Mouse (Mus musculus) limb, embryonic 15.5 days (tissue): ENCODE measurements around the gene Xxylt1. TPM values are rescaled to one million over a fixed set of nuclear protein-coding genes. Genes with fewer than 3 reads are reported as not detected.

ENCODE experiments used
- ATAC-seq: fragments of 200-750 bp; cut with Nextera tagmentation; 2 replicates; pipeline ENCODE4 v1.8.0; 2017; ENCODE audit warnings: low read depth, moderate TSS enrichment; ENCODE audit not compliant: insufficient number of reproducible peaks, low FRiP score, low TSS enrichment
- H3K27ac ChIP-seq: fragments of 300-500 bp; sonication (generic); 2 replicates; pipeline ENCODE4 v1.5.1; 2015; ENCODE audit warnings: moderate library complexity, mild to moderate bottlenecking, inconsistent platforms
- H3K27me3 ChIP-seq: fragments of 300-500 bp; sonication (generic); 2 replicates; pipeline ENCODE4 v1.6.1; 2015; ENCODE audit warnings: inconsistent platforms
- H3K36me3 ChIP-seq: fragments of 300-500 bp; sonication (generic); 2 replicates; pipeline ENCODE4 v1.6.1; 2015; ENCODE audit warnings: inconsistent platforms
- H3K4me1 ChIP-seq: fragments of 300-500 bp; sonication (generic); 2 replicates; pipeline ENCODE4 v1.6.1; 2015; ENCODE audit warnings: inconsistent platforms
- H3K4me2 ChIP-seq: fragments of 300-500 bp; sonication (generic); 2 replicates; pipeline ENCODE4 v1.6.1; 2015; ENCODE audit warnings: mild to moderate bottlenecking, inconsistent platforms
- H3K4me3 ChIP-seq: fragments of 300-500 bp; sonication (generic); 2 replicates; pipeline ENCODE4 v1.5.1; 2015; ENCODE audit warnings: mild to moderate bottlenecking, inconsistent platforms
- H3K9ac ChIP-seq: fragments of 300-500 bp; sonication (generic); 2 replicates; pipeline ENCODE4 v1.6.1; 2015; ENCODE audit warnings: inconsistent platforms
- H3K9me3 ChIP-seq: fragments of 300-500 bp; sonication (generic); 2 replicates; pipeline ENCODE4 v1.6.1; 2016; ENCODE audit warnings: inconsistent platforms
- WGBS: fragments of 180-500 bp; shearing (Covaris S2); methylation state at CpG from one replicate; pipeline ENCODE4 v1.1.7; 2015; 5-methylcytosine and 5-hydroxymethylcytosine counted together
- polyA plus RNA-seq: library from polyadenylated mRNA; unstranded; fragments of >200 nt; fragmentation: Nextera tagmentation; extraction: Ambion mirVana; gene quantifications from 2 replicates; pipeline ENCODE4 v1.2.1, GENCODE M21; 2015

Gene Xxylt1
- 12.1 and 17.3 TPM in 2 replicates for polyA plus RNA-seq

- ATAC-seq, result peak; percentile 98
- Histone ChIP-seq H3K4me1 (peaks cover 9% of the 10 kb centered on the region; the same call in 1 of the 2 replicates), H3K36me3 (peaks cover 3% of the 10 kb centered on the region; the same call in 1 of the 2 replicates), H3K27ac (peak within 1 kb of the TSS; percentile 95), H3K4me2 (peak within 1 kb of the TSS; percentile 98), H3K4me3 (peak within 1 kb of the TSS; percentile 84), H3K9ac (peak within 1 kb of the TSS; percentile 66), H3K27me3 (no peaks in the 10 kb centered on the region), H3K9me3 (no peaks in the 10 kb centered on the region)
- WGBS, result under 1% methylated on average over 48 of the region's 54 CpGs
Observed at GRCm38 (mm10) chr16:31081125-31081664, at the start of gene Xxylt1. Gene Xxylt1, minus strand, starts transcription at chr16:31081432.

GRCm38 (mm10) chr16:31128116-31128515 is 46.9 kb upstream of the Xxylt1 start:
- no peak overlapping the region for H3K27ac ChIP-seq
- H3K27me3 ChIP-seq, result no peaks in the 10 kb centered on the region
- H3K9me3 ChIP-seq, result no peaks in the 10 kb centered on the region
- H3K4me2 ChIP-seq, result no peak overlapping the region
- no peaks in the 10 kb centered on the region for H3K4me1 ChIP-seq
- 80% methylated on average over 5 of the region's 5 CpGs for WGBS
- no peak overlapping the region for H3K4me3 ChIP-seq
- H3K9ac ChIP-seq, result no peak overlapping the region
- peaks cover 38% of the 10 kb centered on the region for H3K36me3 ChIP-seq
- ATAC-seq, result no peak

- 76% methylated on average over 5 of the region's 5 CpGs for WGBS
- Histone ChIP-seq H3K9ac (no peak overlapping the region), H3K4me2 (no peak overlapping the region), H3K27me3 (no peaks in the 10 kb centered on the region), H3K4me1 (no peaks in the 10 kb centered on the region), H3K4me3 (no peak overlapping the region), H3K27ac (no peak overlapping the region), H3K9me3 (no peaks in the 10 kb centered on the region), H3K36me3 (peaks cover 39% of the 10 kb centered on the region)
- no peak for ATAC-seq
Observed at GRCm38 (mm10) chr16:31124991-31125390, 43.8 kb upstream of the Xxylt1 start.

GRCm38 (mm10) chr16:31121612-31122011 is 40.4 kb upstream of the Xxylt1 start:
- Histone ChIP-seq H3K4me3 (no peak overlapping the region), H3K4me1 (no peaks in the 10 kb centered on the region), H3K9ac (no peak overlapping the region), H3K27me3 (no peaks in the 10 kb centered on the region), H3K4me2 (no peak overlapping the region), H3K9me3 (no peaks in the 10 kb centered on the region), H3K27ac (no peak overlapping the region), H3K36me3 (peaks cover 35% of the 10 kb centered on the region)
- no peak for ATAC-seq
- WGBS, result 90% methylated on average over 6 of the region's 6 CpGs

GRCm38 (mm10) chr16:31113596-31113995 is 32.4 kb upstream of the Xxylt1 start:
- Histone ChIP-seq H3K4me3 (no peak overlapping the region), H3K9ac (no peak overlapping the region), H3K36me3 (peaks cover 61% of the 10 kb centered on the region), H3K4me2 (no peak overlapping the region), H3K4me1 (no peaks in the 10 kb centered on the region), H3K27ac (no peak overlapping the region), H3K9me3 (no peaks in the 10 kb centered on the region), H3K27me3 (no peaks in the 10 kb centered on the region)
- ATAC-seq, result no peak

- H3K4me2 ChIP-seq, result no peak overlapping the region
- peaks cover 49% of the 10 kb centered on the region for H3K36me3 ChIP-seq
Observed at GRCm38 (mm10) chr16:31101352-31101751, 20.1 kb upstream of the Xxylt1 start.

GRCm38 (mm10) chr16:31099906-31100305 is 18.7 kb upstream of the Xxylt1 start:
- no peak for ATAC-seq
- no peaks in the 10 kb centered on the region for H3K27me3 ChIP-seq
- H3K36me3 ChIP-seq, result peaks cover 49% of the 10 kb centered on the region
- 86% methylated on average over 1 of the region's 1 CpGs for WGBS
- no peak overlapping the region for H3K27ac ChIP-seq
- no peak overlapping the region for H3K9ac ChIP-seq
- H3K4me1 ChIP-seq, result no peaks in the 10 kb centered on the region
- no peak overlapping the region for H3K4me2 ChIP-seq
- H3K4me3 ChIP-seq, result no peak overlapping the region
- no peaks in the 10 kb centered on the region for H3K9me3 ChIP-seq

More at GRCm38 (mm10) chr16:31101352-31101751, 20.1 kb upstream of the Xxylt1 start:
- 61% methylated on average over 2 of the region's 2 CpGs for WGBS
- no peak overlapping the region for H3K9ac ChIP-seq
- no peak for ATAC-seq
- H3K9me3 ChIP-seq, result no peaks in the 10 kb centered on the region
- no peaks in the 10 kb centered on the region for H3K27me3 ChIP-seq
- no peak overlapping the region for H3K27ac ChIP-seq
- no peak overlapping the region for H3K4me3 ChIP-seq
- H3K4me1 ChIP-seq, result no peaks in the 10 kb centered on the region

- Histone ChIP-seq H3K27ac (no peak overlapping the region), H3K4me2 (no peak overlapping the region), H3K4me1 (no peaks in the 10 kb centered on the region), H3K4me3 (no peak overlapping the region), H3K9ac (no peak overlapping the region), H3K36me3 (peaks cover 14% of the 10 kb centered on the region), H3K27me3 (no peaks in the 10 kb centered on the region), H3K9me3 (no peaks in the 10 kb centered on the region)
- ATAC-seq, result no peak
- WGBS, result 85% methylated on average over 6 of the region's 6 CpGs
Observed at GRCm38 (mm10) chr16:31094036-31094435, 12.8 kb upstream of the Xxylt1 start.

GRCm38 (mm10) chr16:31093186-31093585 is 12.0 kb upstream of the Xxylt1 start:
- H3K4me1 ChIP-seq, result no peaks in the 10 kb centered on the region
- ATAC-seq, result no peak
- no peak overlapping the region for H3K4me3 ChIP-seq
- H3K27me3 ChIP-seq, result no peaks in the 10 kb centered on the region
- WGBS, result 69% methylated on average over 9 of the region's 9 CpGs
- peaks cover 12% of the 10 kb centered on the region for H3K36me3 ChIP-seq
- no peak overlapping the region for H3K27ac ChIP-seq
- no peak overlapping the region for H3K9ac ChIP-seq
- no peaks in the 10 kb centered on the region for H3K9me3 ChIP-seq
- H3K4me2 ChIP-seq, result no peak overlapping the region

GRCm38 (mm10) chr16:31081891-31082290 is 659 bp upstream of the Xxylt1 start:
- WGBS, result 74% methylated on average over 6 of the region's 6 CpGs
- no peaks in the 10 kb centered on the region for H3K27me3 ChIP-seq
- ATAC-seq, result no peak
- H3K4me3 ChIP-seq, result no peak overlapping the region
- H3K9ac ChIP-seq, result no peak overlapping the region
- no peak overlapping the region for H3K27ac ChIP-seq
- H3K4me1 ChIP-seq, result peaks cover 9% of the 10 kb centered on the region; the same call in 1 of the 2 replicates
- H3K9me3 ChIP-seq, result no peaks in the 10 kb centered on the region
- peak overlapping the region; percentile 98; the same call in 1 of the 2 replicates for H3K4me2 ChIP-seq
- peaks cover 3% of the 10 kb centered on the region; the same call in 1 of the 2 replicates for H3K36me3 ChIP-seq

GRCm38 (mm10) chr16:31080573-31081051 is 620 bp downstream of the Xxylt1 start:
- Histone ChIP-seq H3K9ac (peak overlapping the region; percentile 66), H3K4me2 (peak overlapping the region; percentile 98), H3K4me3 (peak overlapping the region; percentile 84), H3K27me3 (no peaks in the 10 kb centered on the region), H3K36me3 (peaks cover 3% of the 10 kb centered on the region; the same call in 1 of the 2 replicates), H3K27ac (peak overlapping the region; percentile 95), H3K4me1 (peaks cover 9% of the 10 kb centered on the region; the same call in 1 of the 2 replicates), H3K9me3 (no peaks in the 10 kb centered on the region)
- WGBS, result under 1% methylated on average over 36 of the region's 36 CpGs
- peak; percentile 74 for ATAC-seq

- no peak for ATAC-seq
- no peak overlapping the region for H3K27ac ChIP-seq
- H3K9ac ChIP-seq, result no peak overlapping the region
- H3K9me3 ChIP-seq, result no peaks in the 10 kb centered on the region
- no peaks in the 10 kb centered on the region for H3K27me3 ChIP-seq
- no peak overlapping the region for H3K4me2 ChIP-seq
- peaks cover 14% of the 10 kb centered on the region; the same call in 1 of the 2 replicates for H3K4me1 ChIP-seq
- peaks cover 3% of the 10 kb centered on the region; the same call in 1 of the 2 replicates for H3K36me3 ChIP-seq
- WGBS, result 95% methylated on average over 5 of the region's 5 CpGs
- H3K4me3 ChIP-seq, result no peak overlapping the region
Observed at GRCm38 (mm10) chr16:31077396-31077795, 3.8 kb downstream of the Xxylt1 start.
